Mouse (Mus musculus): ENCODE results near the gene Vwc2l. TPM values are rescaled to one million over a fixed set of nuclear protein-coding genes. Genes with fewer than 3 reads are reported as not detected.

Gene Vwc2l
- total RNA-seq (2023) = not detected

DNA sequence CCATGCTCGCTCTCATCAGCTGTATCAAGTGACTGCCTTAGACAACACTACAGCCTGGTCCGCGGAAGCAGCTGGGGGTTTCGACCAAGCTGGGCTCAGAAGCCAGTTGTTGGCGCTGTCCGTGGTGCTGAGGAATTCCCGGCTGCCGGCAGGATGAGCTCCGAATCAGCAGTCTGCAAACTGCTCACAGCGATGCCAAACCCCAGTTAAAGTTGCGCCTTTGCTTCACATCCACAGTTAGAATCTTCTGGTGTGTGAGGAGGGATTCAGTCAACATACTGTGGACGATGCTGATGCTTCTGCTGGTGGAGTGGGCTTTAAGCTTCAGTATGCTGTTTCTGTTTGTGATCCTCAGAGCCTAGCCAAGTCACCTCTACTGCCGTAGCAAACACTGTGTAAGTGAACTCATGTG is at the start of gene Vwc2l:
Vwc2l (plus strand) TSS at position 61 of the 412 bp plus-strand sequence.

Measured in CD4-positive naive resting alpha-beta T cell, adult 57 days (primary cell).